Mouse (Mus musculus): Measurements from ENCODE around the gene Stom. TPM values are rescaled to one million over a fixed set of nuclear protein-coding genes. Genes with fewer than 3 reads are reported as not detected.

The Stom gene
- polyA plus RNA-seq, 1 experiment from 2014 or later, result 61.2 TPM

- ATAC-seq (ENCODE audit: insufficient number of reproducible peaks, insufficient read depth, low FRiP score, low read depth), result no peak
- Histone ChIP-seq H3K27ac (ENCODE audit: low read length) (no peak overlapping the region), H3K36me3 (ENCODE audit: control insufficient read depth, insufficient read depth, low read length) (peaks cover 11% of the 10 kb centered on the region; the same call in 1 of the 2 replicates), H3K4me3 (ENCODE audit: low read depth, low read length) (no peak overlapping the region), H3K4me1 (ENCODE audit: control insufficient read depth, insufficient read depth, low read length) (0 out of 2 replicates have a peak, but pooled peaks cover 3% of the 10 kb centered on the region), H3K9me3 (ENCODE audit: control insufficient read depth, low read depth, low read length) (no peaks in the 10 kb centered on the region), H3K27me3 (ENCODE audit: control insufficient read depth, insufficient read depth, low read length) (no peaks in the 10 kb centered on the region), H3K9ac (replicated peaks; ENCODE audit: low read depth, low read length) (no peak overlapping the region), H3K4me2 (replicated peaks; ENCODE audit: low read depth, low read length) (no peak overlapping the region)
- 55% methylated on average over 3 of the region's 3 CpGs for WGBS
Measured at GRCm38 (mm10) chr2:35314300-35314699, 22.5 kb downstream of the Stom start.

DNA sequence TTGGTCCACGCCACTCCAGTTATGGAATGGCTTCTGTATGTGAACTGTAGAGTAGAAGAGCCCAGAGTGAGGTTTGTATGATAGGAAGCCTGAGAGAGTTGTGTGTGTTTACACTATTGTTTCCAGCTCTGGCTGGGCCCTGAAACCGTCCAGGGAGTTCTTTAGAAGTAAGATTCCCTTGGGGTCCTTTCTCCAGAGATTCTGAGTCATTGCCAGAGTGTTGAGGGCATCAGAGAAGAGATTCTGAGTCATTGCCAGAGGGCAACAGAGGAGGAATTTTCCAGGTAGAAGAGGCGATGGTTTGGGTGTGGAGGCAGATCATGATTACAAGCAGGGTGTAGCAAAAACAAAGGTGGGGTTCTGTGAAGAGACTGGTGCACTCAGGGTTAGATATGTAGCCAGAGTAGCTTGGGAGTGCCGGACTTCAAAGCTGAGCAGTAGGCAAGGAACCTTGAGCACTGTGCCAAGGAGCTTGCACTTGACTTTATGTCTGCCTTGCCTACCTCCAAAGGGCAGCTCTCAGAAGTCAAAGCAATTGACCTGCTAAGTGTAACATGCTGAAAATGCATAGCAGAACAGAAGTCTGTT is 26.8 kb downstream of the Stom start:
- no peak overlapping the region for H3K4me2 ChIP-seq (replicated peaks; ENCODE audit: low read depth, low read length)
- H3K4me3 ChIP-seq (ENCODE audit: low read depth, low read length), result no peak overlapping the region
- H3K9me3 ChIP-seq (ENCODE audit: control insufficient read depth, low read depth, low read length), result no peaks in the 10 kb centered on the region
- 0 out of 2 replicates have a peak, but pooled peaks cover 3% of the 10 kb centered on the region for H3K4me1 ChIP-seq (ENCODE audit: control insufficient read depth, insufficient read depth, low read length)
- WGBS, result 87% methylated on average over 4 of the region's 4 CpGs
- ATAC-seq (ENCODE audit: insufficient number of reproducible peaks, insufficient read depth, low FRiP score, low read depth), result no peak
- no peak overlapping the region for H3K9ac ChIP-seq (replicated peaks; ENCODE audit: low read depth, low read length)
- no peaks in the 10 kb centered on the region for H3K27me3 ChIP-seq (ENCODE audit: control insufficient read depth, insufficient read depth, low read length)
- no peak overlapping the region for H3K27ac ChIP-seq (ENCODE audit: low read length)
- H3K36me3 ChIP-seq (ENCODE audit: control insufficient read depth, insufficient read depth, low read length), result no peaks in the 10 kb centered on the region; the same call in 1 of the 2 replicates

DNA sequence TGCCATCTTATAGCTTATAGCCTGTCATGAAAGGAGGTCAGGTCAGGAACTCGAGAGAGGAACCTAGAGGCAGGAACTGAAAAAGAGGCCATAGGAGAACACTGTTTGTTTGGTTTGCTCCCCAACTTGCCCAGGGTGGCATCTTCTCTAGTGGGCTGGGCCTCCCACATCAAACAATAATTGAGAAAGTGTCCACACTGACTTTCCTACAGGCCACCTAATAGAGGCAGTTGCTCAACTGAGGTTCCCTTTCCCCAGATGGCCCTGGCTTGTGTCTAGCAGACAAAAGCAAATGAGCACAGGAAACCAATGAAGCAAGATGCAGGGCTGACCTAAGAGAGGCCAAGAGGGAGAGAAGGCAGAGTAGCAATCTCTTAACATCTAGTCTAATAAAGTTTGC is 28.6 kb downstream of the Stom start:
- H3K9me3 ChIP-seq (ENCODE audit: control insufficient read depth, low read depth, low read length), result no peaks in the 10 kb centered on the region
- H3K36me3 ChIP-seq (ENCODE audit: control insufficient read depth, insufficient read depth, low read length), result no peaks in the 10 kb centered on the region; the same call in none of the 2 replicates
- no peaks in the 10 kb centered on the region for H3K4me1 ChIP-seq (ENCODE audit: control insufficient read depth, insufficient read depth, low read length)
- ATAC-seq (ENCODE audit: insufficient number of reproducible peaks, insufficient read depth, low FRiP score, low read depth), result no peak
- no peaks in the 10 kb centered on the region for H3K27me3 ChIP-seq (ENCODE audit: control insufficient read depth, insufficient read depth, low read length)
- WGBS, result 46% methylated on average over 1 of the region's 1 CpGs
- H3K27ac ChIP-seq (ENCODE audit: low read length), result no peak overlapping the region
- no peak overlapping the region for H3K9ac ChIP-seq (replicated peaks; ENCODE audit: low read depth, low read length)
- no peak overlapping the region for H3K4me3 ChIP-seq (ENCODE audit: low read depth, low read length)
- no peak overlapping the region for H3K4me2 ChIP-seq (replicated peaks; ENCODE audit: low read depth, low read length)

GRCm38 (mm10) chr2:35302049-35302885 is 34.5 kb downstream of the Stom start:
- Histone ChIP-seq H3K9me3 (ENCODE audit: control insufficient read depth, low read depth, low read length) (no peaks in the 10 kb centered on the region), H3K4me3 (ENCODE audit: low read depth, low read length) (no peak overlapping the region), H3K36me3 (ENCODE audit: control insufficient read depth, insufficient read depth, low read length) (no peaks in the 10 kb centered on the region; the same call in none of the 2 replicates), H3K27ac (ENCODE audit: low read length) (peak overlapping the region; percentile 74), H3K27me3 (ENCODE audit: control insufficient read depth, insufficient read depth, low read length) (no peaks in the 10 kb centered on the region), H3K4me1 (ENCODE audit: control insufficient read depth, insufficient read depth, low read length) (peaks cover 9% of the 10 kb centered on the region; the same call in 1 of the 2 replicates), H3K4me2 (replicated peaks; ENCODE audit: low read depth, low read length) (no peak overlapping the region), H3K9ac (replicated peaks; ENCODE audit: low read depth, low read length) (no peak overlapping the region)
- peak; percentile 68 for ATAC-seq (ENCODE audit: insufficient number of reproducible peaks, insufficient read depth, low FRiP score, low read depth)
- WGBS, result 56% methylated on average over 13 of the region's 13 CpGs

- H3K9ac ChIP-seq (replicated peaks; ENCODE audit: low read depth, low read length), result no peak overlapping the region
- no peak overlapping the region for H3K4me3 ChIP-seq (ENCODE audit: low read depth, low read length)
- H3K36me3 ChIP-seq (ENCODE audit: control insufficient read depth, insufficient read depth, low read length), result peaks cover 10% of the 10 kb centered on the region
- no peaks in the 10 kb centered on the region for H3K27me3 ChIP-seq (ENCODE audit: control insufficient read depth, insufficient read depth, low read length)
- H3K4me2 ChIP-seq (replicated peaks; ENCODE audit: low read depth, low read length), result no peak overlapping the region
- 91% methylated on average over 2 of the region's 2 CpGs for WGBS
- no peak overlapping the region for H3K27ac ChIP-seq (ENCODE audit: low read length)
- H3K4me1 ChIP-seq (ENCODE audit: control insufficient read depth, insufficient read depth, low read length), result peaks cover 9% of the 10 kb centered on the region; the same call in 1 of the 2 replicates
- no peak for ATAC-seq (ENCODE audit: insufficient number of reproducible peaks, insufficient read depth, low FRiP score, low read depth)
- no peaks in the 10 kb centered on the region for H3K9me3 ChIP-seq (ENCODE audit: control insufficient read depth, low read depth, low read length)
Measured at GRCm38 (mm10) chr2:35299437-35299836, 37.3 kb downstream of the Stom start.

GRCm38 (mm10) chr2:35297703-35298332 is 39.0 kb downstream of the Stom start:
- ATAC-seq (ENCODE audit: insufficient number of reproducible peaks, insufficient read depth, low FRiP score, low read depth), result peak; percentile 53; the same call in 1 of the 2 replicates

GRCm38 (mm10) chr2:35293291-35293690 is 43.5 kb downstream of the Stom start:
- ATAC-seq (ENCODE audit: insufficient number of reproducible peaks, insufficient read depth, low FRiP score, low read depth), result no peak
- H3K9ac ChIP-seq (replicated peaks; ENCODE audit: low read depth, low read length), result no peak overlapping the region
- H3K9me3 ChIP-seq (ENCODE audit: control insufficient read depth, low read depth, low read length), result no peaks in the 10 kb centered on the region
- H3K4me1 ChIP-seq (ENCODE audit: control insufficient read depth, insufficient read depth, low read length), result no peaks in the 10 kb centered on the region
- no peak overlapping the region for H3K27ac ChIP-seq (ENCODE audit: low read length)
- no peaks in the 10 kb centered on the region for H3K27me3 ChIP-seq (ENCODE audit: control insufficient read depth, insufficient read depth, low read length)
- 93% methylated on average over 8 of the region's 8 CpGs for WGBS
- H3K4me3 ChIP-seq (ENCODE audit: low read depth, low read length), result no peak overlapping the region
- H3K36me3 ChIP-seq (ENCODE audit: control insufficient read depth, insufficient read depth, low read length), result peaks cover 29% of the 10 kb centered on the region; the same call in 1 of the 2 replicates
- no peak overlapping the region for H3K4me2 ChIP-seq (replicated peaks; ENCODE audit: low read depth, low read length)

More at GRCm38 (mm10) chr2:35297703-35298332, 39.0 kb downstream of the Stom start:
- H3K27me3 ChIP-seq (ENCODE audit: control insufficient read depth, insufficient read depth, low read length), result no peaks in the 10 kb centered on the region
- H3K36me3 ChIP-seq (ENCODE audit: control insufficient read depth, insufficient read depth, low read length), result peaks cover 19% of the 10 kb centered on the region
- no peak overlapping the region for H3K4me3 ChIP-seq (ENCODE audit: low read depth, low read length)
- no peak overlapping the region for H3K27ac ChIP-seq (ENCODE audit: low read length)
- no peak overlapping the region for H3K9ac ChIP-seq (replicated peaks; ENCODE audit: low read depth, low read length)
- 25% methylated on average over 15 of the region's 15 CpGs for WGBS
- H3K4me2 ChIP-seq (replicated peaks; ENCODE audit: low read depth, low read length), result no peak overlapping the region
- H3K9me3 ChIP-seq (ENCODE audit: control insufficient read depth, low read depth, low read length), result no peaks in the 10 kb centered on the region
- peaks cover 9% of the 10 kb centered on the region; the same call in 1 of the 2 replicates for H3K4me1 ChIP-seq (ENCODE audit: control insufficient read depth, insufficient read depth, low read length)

GRCm38 (mm10) chr2:35292700-35293099 is 44.1 kb downstream of the Stom start:
- Histone ChIP-seq H3K27ac (ENCODE audit: low read length) (no peak overlapping the region), H3K4me3 (ENCODE audit: low read depth, low read length) (no peak overlapping the region), H3K4me1 (ENCODE audit: control insufficient read depth, insufficient read depth, low read length) (no peaks in the 10 kb centered on the region), H3K9ac (replicated peaks; ENCODE audit: low read depth, low read length) (no peak overlapping the region), H3K9me3 (ENCODE audit: control insufficient read depth, low read depth, low read length) (no peaks in the 10 kb centered on the region), H3K36me3 (ENCODE audit: control insufficient read depth, insufficient read depth, low read length) (peaks cover 29% of the 10 kb centered on the region; the same call in 1 of the 2 replicates), H3K27me3 (ENCODE audit: control insufficient read depth, insufficient read depth, low read length) (no peaks in the 10 kb centered on the region), H3K4me2 (replicated peaks; ENCODE audit: low read depth, low read length) (no peak overlapping the region)
- WGBS, result 61% methylated on average over 3 of the region's 3 CpGs
- ATAC-seq (ENCODE audit: insufficient number of reproducible peaks, insufficient read depth, low FRiP score, low read depth), result no peak

All from stomach, embryonic 14.5 days (tissue).